Mouse (Mus musculus) layer of hippocampus, adult 11-12 months (tissue): ENCODE measurements around the gene Hoxd3.

Experiments
- DNase-seq: peaks from one replicate; pipeline ENCODE4 v3.0.0; 2022; ENCODE audit warnings: low spot score

Hoxd3 gene

GRCm38 (mm10) chr2:74746298-74746921 lies 34.7 kb downstream of the Hoxd3 start:
- DNase-seq: no peak

DNA sequence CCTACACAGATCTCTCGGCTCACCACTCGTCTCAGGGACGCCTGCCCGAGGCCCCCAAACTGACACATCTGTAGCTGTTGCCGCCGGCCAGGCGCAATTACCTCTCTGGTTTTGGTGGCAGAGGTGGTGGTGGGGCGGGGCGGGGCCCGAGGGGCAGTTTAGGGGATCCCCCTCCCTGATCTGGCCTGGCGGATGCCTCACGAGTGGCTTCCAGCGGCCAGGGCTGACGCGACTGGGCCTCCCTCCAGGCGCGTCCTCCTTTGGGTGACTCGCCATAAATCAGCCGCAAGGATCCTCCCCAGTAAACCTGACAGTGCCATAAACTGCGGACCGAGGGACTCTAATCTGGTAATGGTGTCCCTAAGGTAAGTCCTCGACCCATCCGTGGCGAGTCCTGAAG lies 35.3 kb downstream of the Hoxd3 start:
- DNase-seq: no peak

DNA sequence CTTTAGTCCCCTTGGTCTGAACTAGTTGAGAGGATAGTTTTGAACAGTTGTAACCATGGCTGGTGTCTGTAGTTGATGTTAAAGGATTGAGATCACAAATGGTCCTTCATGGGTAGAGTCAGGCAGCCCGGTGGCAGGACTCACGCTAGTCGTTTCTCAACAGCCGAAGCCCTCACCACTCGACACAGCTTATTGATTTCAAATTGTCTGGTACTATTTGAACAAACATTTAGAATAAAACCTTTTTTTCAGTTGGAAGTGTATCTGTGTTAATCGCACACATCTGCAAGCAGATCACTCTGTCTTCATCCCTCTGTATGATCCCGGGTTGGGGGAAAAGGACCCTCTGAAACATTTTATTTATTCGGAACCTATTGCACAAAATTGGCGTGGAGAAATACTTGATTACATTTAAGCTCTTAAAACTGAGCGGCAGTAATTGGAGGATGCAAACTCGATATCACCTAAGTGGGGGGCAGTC lies 36.0 kb downstream of the Hoxd3 start:
- no peak for DNase-seq

DNA sequence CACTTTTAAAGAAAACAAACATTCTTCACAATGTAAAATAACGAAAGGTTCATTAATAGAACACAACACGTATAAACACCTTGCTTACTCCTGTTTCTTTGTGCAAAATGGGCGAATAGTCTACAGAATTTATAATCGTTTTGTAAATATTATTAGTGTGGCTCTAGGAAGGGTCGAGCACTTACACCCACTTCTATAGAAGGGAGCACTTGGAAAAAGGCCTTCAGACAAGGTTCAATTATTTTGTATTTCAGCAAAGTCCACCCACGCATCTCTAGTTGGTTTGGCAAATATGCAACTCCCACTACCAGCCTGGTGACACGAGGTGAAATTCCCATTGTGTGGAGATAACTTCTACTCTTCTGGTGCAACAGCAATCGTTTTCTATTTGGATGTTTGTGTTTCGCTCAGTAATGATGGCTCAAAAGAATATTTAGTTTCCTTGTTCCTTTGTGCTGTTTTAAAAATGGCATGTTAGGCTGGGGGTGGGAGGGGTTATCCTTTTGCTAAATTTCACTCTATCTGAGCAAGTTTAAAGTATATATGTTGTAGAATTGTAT lies 36.8 kb downstream of the Hoxd3 start:
- no peak for DNase-seq

GRCm38 (mm10) chr2:74749337-74750121 lies 37.8 kb downstream of the Hoxd3 start:
- DNase-seq: peak; percentile 14

- DNase-seq: no peak
Measured at GRCm38 (mm10) chr2:74750731-74751250, 39.1 kb downstream of the Hoxd3 start.

DNA sequence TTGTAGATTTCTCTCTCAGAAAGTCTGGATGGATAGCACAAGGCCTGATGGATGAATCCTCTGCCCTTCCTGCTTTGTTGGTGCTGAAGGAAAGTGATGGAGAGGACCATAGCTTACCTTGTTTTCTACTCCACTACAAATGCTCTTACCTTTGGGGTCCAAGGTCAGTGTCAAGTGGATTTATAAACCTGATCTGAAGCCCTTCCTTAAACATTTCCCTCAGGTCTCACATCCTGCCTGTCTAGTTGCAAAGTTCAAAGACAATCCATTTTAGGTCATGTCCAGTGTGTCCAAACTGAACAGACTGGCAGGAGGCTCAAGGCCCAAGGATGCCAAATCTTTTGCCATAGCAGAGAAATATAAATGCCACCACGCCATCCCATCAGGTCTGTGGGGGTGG lies 40.1 kb downstream of the Hoxd3 start:
- DNase-seq: no peak

- DNase-seq: no peak
Measured at GRCm38 (mm10) chr2:74752431-74753174, 40.9 kb downstream of the Hoxd3 start.

DNA sequence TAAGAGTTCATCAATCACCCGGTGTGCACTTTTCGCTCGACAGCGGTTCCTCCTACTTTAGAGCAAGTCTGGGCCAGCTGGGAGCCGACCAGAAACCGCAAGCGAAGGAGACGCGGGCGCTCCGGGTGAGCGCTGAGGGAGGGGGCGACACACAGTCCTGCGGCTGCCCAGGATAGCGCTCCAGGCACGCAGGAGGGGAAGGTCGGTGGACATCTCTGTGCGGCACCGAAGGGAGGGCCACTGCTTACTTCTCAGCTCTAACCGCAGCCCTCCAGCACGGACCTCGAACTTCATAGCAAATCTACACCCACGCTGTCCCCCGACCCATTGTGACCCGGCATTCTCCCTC lies 41.4 kb downstream of the Hoxd3 start:
- no peak for DNase-seq

DNA sequence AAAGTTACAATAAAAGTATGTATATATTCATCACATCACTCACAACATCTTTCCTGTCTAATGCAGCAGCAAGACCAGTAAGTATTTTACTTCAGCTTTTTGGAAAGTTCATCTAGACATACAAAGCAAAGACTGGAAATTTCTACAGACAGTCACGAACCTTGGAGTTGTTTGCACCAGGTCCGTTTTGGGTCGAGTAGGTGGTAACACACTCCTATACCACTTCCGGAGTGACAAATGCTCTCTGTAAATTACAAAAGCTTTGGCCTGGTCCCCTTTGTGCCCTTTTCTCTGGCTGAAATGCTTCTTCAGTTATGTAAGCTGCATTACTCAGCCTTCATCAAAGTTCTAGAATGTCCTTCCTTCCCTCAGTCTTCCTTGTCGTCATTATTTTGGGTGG lies 42.0 kb downstream of the Hoxd3 start:
- no peak for DNase-seq

DNA sequence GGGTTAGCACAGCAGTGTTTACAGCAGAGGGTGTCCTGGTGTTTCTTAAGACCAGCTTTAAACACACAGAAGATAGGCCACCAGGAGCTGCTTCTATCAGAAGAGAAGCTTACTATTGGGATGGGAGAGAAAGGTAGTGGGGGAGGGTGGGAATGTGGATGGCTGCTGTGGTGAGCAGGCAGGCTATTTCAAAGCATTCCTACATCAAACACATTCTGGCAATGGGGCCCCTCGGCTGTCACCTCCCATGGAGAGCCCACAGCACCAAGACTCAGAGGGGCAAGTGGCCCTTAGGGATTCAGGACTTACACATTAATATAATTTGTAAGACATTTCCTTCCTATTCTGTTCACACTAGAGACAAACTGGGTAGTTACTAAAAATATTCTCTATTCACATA lies 48.4 kb downstream of the Hoxd3 start:
- no peak for DNase-seq

- DNase-seq: no peak
Measured at GRCm38 (mm10) chr2:74761941-74762340, 50.2 kb downstream of the Hoxd3 start.

GRCm38 (mm10) chr2:74762522-74763244 lies 51.0 kb downstream of the Hoxd3 start, which contains the start of gene Hoxd1:
Gene Hoxd1 (plus strand): TSS chr2:74762980.
- peak; percentile 14 for DNase-seq

DNA sequence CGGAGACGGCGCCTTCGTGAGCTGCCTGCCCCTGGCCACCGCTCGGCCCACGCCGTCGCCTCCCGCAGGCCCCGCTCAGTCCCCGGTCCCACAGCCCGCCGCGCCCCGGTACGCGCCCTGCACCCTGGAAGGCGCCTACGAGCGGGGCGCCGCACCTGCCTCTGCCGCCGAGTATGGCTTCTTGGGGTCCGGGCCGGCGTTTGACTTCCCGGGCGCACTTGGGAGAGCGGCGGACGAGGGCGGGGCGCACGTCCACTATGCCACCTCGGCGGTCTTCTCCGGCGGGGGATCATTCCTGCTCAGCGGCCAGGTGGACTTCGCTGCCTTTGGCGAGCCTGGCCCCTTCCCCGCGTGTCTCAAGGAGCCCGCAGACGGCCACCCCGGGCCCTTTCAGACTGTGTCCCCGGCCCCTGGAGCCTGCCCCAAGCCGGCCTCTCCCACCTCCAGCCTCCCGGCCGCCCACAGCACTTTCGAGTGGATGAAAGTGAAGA lies 51.6 kb downstream of the Hoxd3 start:
- DNase-seq: no peak

DNA sequence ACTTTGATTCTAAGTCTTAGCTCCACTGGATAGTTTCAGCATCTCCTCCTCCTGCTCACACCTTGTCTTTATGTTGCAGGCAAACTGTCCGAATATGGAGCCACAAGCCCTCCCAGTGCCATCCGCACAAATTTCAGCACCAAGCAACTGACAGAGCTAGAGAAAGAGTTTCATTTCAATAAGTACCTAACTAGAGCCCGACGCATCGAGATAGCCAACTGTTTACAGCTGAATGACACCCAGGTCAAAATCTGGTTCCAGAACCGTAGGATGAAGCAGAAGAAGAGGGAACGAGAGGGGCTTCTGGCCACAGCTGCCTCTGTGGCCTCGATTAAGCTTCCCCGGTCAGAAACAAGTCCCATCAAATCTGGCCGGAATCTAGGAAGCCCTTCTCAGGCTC lies 52.2 kb downstream of the Hoxd3 start:
- DNase-seq: no peak

- DNase-seq: no peak
Measured at GRCm38 (mm10) chr2:74774359-74774758, 62.6 kb downstream of the Hoxd3 start.

- no peak for DNase-seq
Measured at GRCm38 (mm10) chr2:74777536-74778275, 66.0 kb downstream of the Hoxd3 start.

DNA sequence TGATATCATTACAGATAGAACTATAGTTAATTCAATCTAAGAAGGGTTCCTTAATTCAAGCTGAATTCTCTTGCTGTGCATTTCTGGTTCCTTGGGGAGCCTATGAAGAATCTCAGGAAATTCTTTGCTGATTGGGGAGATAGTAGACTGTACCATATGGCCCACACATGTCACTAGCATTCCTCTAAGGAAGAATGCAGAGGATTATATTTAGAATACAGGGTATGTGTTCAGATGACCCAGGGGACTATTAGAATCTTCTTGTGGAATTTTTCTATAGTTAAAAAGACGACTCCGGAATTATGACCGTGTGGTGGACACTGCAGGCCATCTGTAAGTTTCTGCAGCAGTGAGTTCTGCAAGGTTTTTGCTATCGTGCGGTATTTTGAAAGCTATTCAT lies 69.7 kb downstream of the Hoxd3 start:
- DNase-seq: no peak

- no peak for DNase-seq
Measured at GRCm38 (mm10) chr2:74795531-74795930, 83.8 kb downstream of the Hoxd3 start.
